Mouse (Mus musculus) neural tube, embryonic 10.5 days (tissue): ENCODE measurements at regions not wholly inside any gene's neighbourhood (a gene's known extent, or its start where the extent isn't known, plus 50 kb on each side); places are given as distances from the start of the nearest gene placed in this dataset.

Experiments
- DNase-seq: peaks from one replicate; pipeline ENCODE4 v3.0.0-alpha.2; 2017; ENCODE audit warnings: low spot score; ENCODE audit errors: extremely low spot score

- DNase-seq = no peak
These were observed 98.4 kb downstream of the Psmg1 start for GRCm38 (mm10) chr16:95892356-95892755.

- no peak for DNase-seq
These were observed 104.6 kb downstream of the Psmg1 start for GRCm38 (mm10) chr16:95886131-95886530.

GRCm38 (mm10) chr16:95873297-95873696, 117.5 kb downstream of the Psmg1 start:
- no peak for DNase-seq

- no peak for DNase-seq
These were observed 118.3 kb downstream of the Psmg1 start for GRCm38 (mm10) chr16:95872436-95872835.

GRCm38 (mm10) chr16:95870291-95870690, 120.5 kb downstream of the Psmg1 start:
- no peak for DNase-seq

- DNase-seq = no peak
These were observed 121.3 kb downstream of the Psmg1 start for GRCm38 (mm10) chr16:95869501-95869900.

GRCm38 (mm10) chr16:95868896-95869295, 121.9 kb downstream of the Psmg1 start:
- DNase-seq = no peak

GRCm38 (mm10) chr16:95867516-95867915, 123.2 kb downstream of the Psmg1 start:
- DNase-seq = no peak

GRCm38 (mm10) chr16:95866866-95867420, 123.8 kb downstream of the Psmg1 start:
- no peak for DNase-seq

- no peak for DNase-seq
These were observed 125.2 kb downstream of the Psmg1 start for GRCm38 (mm10) chr16:95865603-95866002.

- DNase-seq = no peak
These were observed 126.1 kb downstream of the Psmg1 start for GRCm38 (mm10) chr16:95864646-95865045.

- no peak for DNase-seq
These were observed 126.7 kb downstream of the Psmg1 start for GRCm38 (mm10) chr16:95864106-95864505.

GRCm38 (mm10) chr16:95863565-95863964, 127.2 kb downstream of the Psmg1 start:
- no peak for DNase-seq

- no peak for DNase-seq
These were observed 128.1 kb downstream of the Psmg1 start for GRCm38 (mm10) chr16:95862621-95863020.

- DNase-seq = no peak
These were observed 129.5 kb downstream of the Psmg1 start for GRCm38 (mm10) chr16:95861231-95861690.

GRCm38 (mm10) chr16:95860810-95861209, 129.9 kb downstream of the Psmg1 start:
- no peak for DNase-seq

GRCm38 (mm10) chr16:95860111-95860510, 130.6 kb downstream of the Psmg1 start:
- DNase-seq = no peak

GRCm38 (mm10) chr16:95857403-95857802, 133.4 kb downstream of the Psmg1 start:
- DNase-seq = no peak

- DNase-seq = no peak
These were observed 135.5 kb downstream of the Psmg1 start for GRCm38 (mm10) chr16:95855230-95855629.

GRCm38 (mm10) chr16:95851907-95852306, 138.9 kb downstream of the Psmg1 start:
- DNase-seq = no peak

- no peak for DNase-seq
These were observed 142.1 kb downstream of the Psmg1 start for GRCm38 (mm10) chr16:95848555-95849082.

GRCm38 (mm10) chr16:95847765-95848483, 142.8 kb downstream of the Psmg1 start:
- no peak for DNase-seq
